Mouse (Mus musculus) cerebellum, adult 2 months (tissue): ENCODE measurements at regions not wholly inside any gene's neighbourhood (a gene's known extent, or its start where the extent isn't known, plus 50 kb on each side); places are given as distances from the start of the nearest gene placed in this dataset.

ENCODE experiments used
- CTCF ChIP-seq: fragments of 200-500 bp; IDR thresholded peaks from 2 replicates; pipeline ENCODE4 v1.5.1; 2011; ENCODE audit warnings: low read depth, mild to moderate bottlenecking, control low read depth, low read length, moderate library complexity, borderline replicate concordance; ENCODE audit not compliant: insufficient read depth
- POLR2A ChIP-seq: fragments of 200-500 bp; IDR thresholded peaks from 2 replicates; pipeline ENCODE4 v1.6.1; 2011; ENCODE audit warnings: low read length, control low read depth, borderline replicate concordance; ENCODE audit not compliant: insufficient read depth

DNA sequence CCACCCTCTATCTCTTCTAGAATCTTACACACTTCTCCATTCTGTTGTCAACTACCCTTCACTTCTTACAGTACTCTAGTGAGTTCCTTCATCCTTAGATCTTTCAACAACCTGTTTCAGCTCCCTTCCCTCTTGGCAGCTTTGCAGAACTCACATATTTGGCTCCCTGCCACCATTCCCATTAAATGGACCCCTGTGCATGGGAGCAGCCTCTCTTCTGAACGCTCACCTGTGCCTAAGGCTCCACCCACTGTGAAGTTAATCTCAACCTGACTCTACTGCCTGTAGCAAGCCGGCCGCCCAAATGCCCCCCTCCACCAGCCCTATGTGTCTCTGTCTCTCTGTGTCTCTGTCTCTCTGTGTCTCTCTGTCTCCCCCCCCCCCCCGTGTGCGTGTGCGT, 106.7 kb upstream of the Rtl1 start:
- TF ChIP-seq POLR2A (no peak), CTCF (no peak)
